Mouse (Mus musculus) frontal cortex, postnatal 14 days (tissue): ENCODE results near the gene 2900011O08Rik.
A peak's percentile ranks its signal among the peaks of the same experiment; 100 is the strongest.
"Not testable (repeated sequence)": the region's sequence is repeated elsewhere in the genome, so short reads cannot be mapped to it uniquely, and the experiment has no call there.

ENCODE experiments used
- DNase-seq, 2 experiments: peaks; one replicate each; pipeline ENCODE4 v3.0.0; 2022; ENCODE audit warnings: low spot score in 2 of 2

Gene 2900011O08Rik

GRCm38 (mm10) chr16:13986574-13987478 lies at the start of gene 2900011O08Rik, which contains the start of gene Ifitm7:
2900011O08Rik (plus strand) TSS chr16:13986604.
Ifitm7 (minus strand) TSS chr16:13986888.
- DNase-seq: peak; percentile 32 to 52

GRCm38 (mm10) chr16:13940139-13940846 lies 46.1 kb upstream of the 2900011O08Rik start:
- DNase-seq: peak; percentile 73 to 76

- DNase-seq: no peak
Measured at GRCm38 (mm10) chr16:13940847-13941395, 45.5 kb upstream of the 2900011O08Rik start.

GRCm38 (mm10) chr16:13944178-13944577 lies 42.2 kb upstream of the 2900011O08Rik start:
- no peak for DNase-seq

GRCm38 (mm10) chr16:13944752-13945151 lies 41.7 kb upstream of the 2900011O08Rik start:
- no peak for DNase-seq

- DNase-seq: no peak
Measured at GRCm38 (mm10) chr16:13945153-13945552, 41.3 kb upstream of the 2900011O08Rik start.

- DNase-seq: no peak
Measured at GRCm38 (mm10) chr16:13946306-13946705, 40.1 kb upstream of the 2900011O08Rik start.

GRCm38 (mm10) chr16:13951245-13951644 lies 35.2 kb upstream of the 2900011O08Rik start:
- no peak for DNase-seq

GRCm38 (mm10) chr16:13962053-13962452 lies 24.4 kb upstream of the 2900011O08Rik start:
- no peak for DNase-seq

GRCm38 (mm10) chr16:13969096-13969495 lies 17.3 kb upstream of the 2900011O08Rik start:
- DNase-seq: no peak

GRCm38 (mm10) chr16:13972051-13972450 lies 14.4 kb upstream of the 2900011O08Rik start:
- DNase-seq: no peak

GRCm38 (mm10) chr16:13976358-13976896 lies 10.0 kb upstream of the 2900011O08Rik start:
- not testable (repeated sequence) for DNase-seq

- not testable (repeated sequence) for DNase-seq
Measured at GRCm38 (mm10) chr16:13977026-13977425, 9.4 kb upstream of the 2900011O08Rik start.

GRCm38 (mm10) chr16:13981726-13982125 lies 4.7 kb upstream of the 2900011O08Rik start:
- not testable (repeated sequence) for DNase-seq

- no peak for DNase-seq
Measured at GRCm38 (mm10) chr16:13983161-13983560, 3.2 kb upstream of the 2900011O08Rik start.

GRCm38 (mm10) chr16:13986197-13986573 lies 219 bp upstream of the 2900011O08Rik start:
- peak in 1 of 2 experiments; percentile 10 for DNase-seq

- no peak for DNase-seq
Measured at GRCm38 (mm10) chr16:13992518-13993248, 6.3 kb downstream of the 2900011O08Rik start.

- no peak for DNase-seq
Measured at GRCm38 (mm10) chr16:13994076-13994475, 7.7 kb downstream of the 2900011O08Rik start.

GRCm38 (mm10) chr16:13994502-13994901 lies 8.1 kb downstream of the 2900011O08Rik start:
- DNase-seq: no peak

- DNase-seq: no peak
Measured at GRCm38 (mm10) chr16:14003386-14004130, 17.2 kb downstream of the 2900011O08Rik start.
